Mouse (Mus musculus) monocyte, adult 5-6 weeks (primary cell): Measurements from ENCODE around the gene Gm11037. TPM values are rescaled to one million over a fixed set of nuclear protein-coding genes. Genes with fewer than 3 reads are reported as not detected.

ENCODE experiments used
- ATAC-seq: fragments of 153-309, 156-312 bp; replicated peaks from 2 replicates; pipeline ENCODE4 v1.8.0; 2017; ENCODE audit warnings: mild to moderate bottlenecking; ENCODE audit not compliant: low TSS enrichment, insufficient number of reproducible peaks, severe bottlenecking, poor library complexity, low FRiP score
- total RNA-seq: library from RNA; stranded (forward); fragments of 200-1000, 200-491, 200-594 nt; gene quantifications from 3 replicates; pipeline ENCODE4 v1.2.3, GENCODE M21; 2017

Gm11037 gene
- total RNA-seq, 1 experiment from 2014 or later = not detected

GRCm38 (mm10) chr2:131127161-131127730 lies 6.1 kb upstream of the Gm11037 start, which contains the start of gene Hspa12b:
Gene Hspa12b, plus strand, starts transcription at chr2:131127280.
- no peak for ATAC-seq

- no peak for ATAC-seq
Measured at GRCm38 (mm10) chr2:131128211-131128610, 5.1 kb upstream of the Gm11037 start.

- ATAC-seq = no peak
Measured at GRCm38 (mm10) chr2:131128636-131129157, 4.6 kb upstream of the Gm11037 start.

GRCm38 (mm10) chr2:131129836-131130235 lies 3.5 kb upstream of the Gm11037 start:
- no peak for ATAC-seq

GRCm38 (mm10) chr2:131130849-131131248 lies 2.4 kb upstream of the Gm11037 start:
- ATAC-seq = no peak

- ATAC-seq = no peak
Measured at GRCm38 (mm10) chr2:131132111-131132888, 997 bp upstream of the Gm11037 start.

GRCm38 (mm10) chr2:131134381-131134780 lies 1.1 kb downstream of the Gm11037 start:
- ATAC-seq = no peak

GRCm38 (mm10) chr2:131134826-131135400 lies 1.6 kb downstream of the Gm11037 start:
- no peak for ATAC-seq

GRCm38 (mm10) chr2:131135521-131136139 lies 2.3 kb downstream of the Gm11037 start:
- ATAC-seq = no peak

- ATAC-seq = no peak
Measured at GRCm38 (mm10) chr2:131138296-131138695, 5.0 kb downstream of the Gm11037 start.

- no peak for ATAC-seq
Measured at GRCm38 (mm10) chr2:131138760-131139159, 5.5 kb downstream of the Gm11037 start.

- no peak for ATAC-seq
Measured at GRCm38 (mm10) chr2:131139287-131139686, 6.0 kb downstream of the Gm11037 start.

- no peak for ATAC-seq
Measured at GRCm38 (mm10) chr2:131139886-131140532, 6.7 kb downstream of the Gm11037 start.

GRCm38 (mm10) chr2:131140533-131140905 lies 7.2 kb downstream of the Gm11037 start:
- no peak for ATAC-seq

- ATAC-seq = no peak
Measured at GRCm38 (mm10) chr2:131141336-131141986, 8.2 kb downstream of the Gm11037 start.

- peak; percentile 55; the same call in 1 of the 2 replicates for ATAC-seq
Measured at GRCm38 (mm10) chr2:131142592-131142991, 9.3 kb downstream of the Gm11037 start.

GRCm38 (mm10) chr2:131143007-131143780 lies 9.9 kb downstream of the Gm11037 start:
- ATAC-seq = no peak

- no peak for ATAC-seq
Measured at GRCm38 (mm10) chr2:131145121-131145520, 11.8 kb downstream of the Gm11037 start.
